Mouse (Mus musculus): ENCODE measurements around the gene Tmem177. TPM values are rescaled to one million over a fixed set of nuclear protein-coding genes. Genes with fewer than 3 reads are reported as not detected.
A peak's percentile ranks its signal among the peaks of the same experiment; 100 is the strongest.

The Tmem177 gene
- 6.8 and 7.2 TPM in 2 replicates for polyA plus RNA-seq (2014; fragmentation: Nextera tagmentation; extraction: Ambion mirVana)

GRCm38 (mm10) chr1:119912953-119913814 is at the start of gene Tmem177:
TSS of gene Tmem177 (minus strand) at chr1:119913208.
- Histone ChIP-seq H3K9me3 (ENCODE audit: control insufficient read depth, low read length) (no peaks in the 10 kb centered on the region), H3K27ac (replicated peaks; ENCODE audit: low read depth, low read length) (no peak within 1 kb of the TSS; the same call in 1 of the 2 replicates), H3K9ac (ENCODE audit: low read depth, low read length) (peak within 1 kb of the TSS; percentile 68), H3K4me1 (ENCODE audit: control insufficient read depth, insufficient read depth, low read length) (peaks cover 7% of the 10 kb centered on the region), H3K4me2 (ENCODE audit: low read depth, low read length) (peak within 1 kb of the TSS; percentile 52), H3K4me3 (ENCODE audit: low read depth, low read length) (peak within 1 kb of the TSS; percentile 55), H3K36me3 (ENCODE audit: control insufficient read depth, insufficient read depth, low read length) (no peaks in the 10 kb centered on the region), H3K27me3 (replicated peaks; ENCODE audit: control insufficient read depth, insufficient read depth, low read length) (no peaks in the 10 kb centered on the region)
- DNase-seq (ENCODE audit: low spot score) (peak; percentile 95), ATAC-seq (ENCODE audit: low read depth) (peak; percentile 95)
- WGBS, result 12% methylated on average over 42 of the region's 42 CpGs

GRCm38 (mm10) chr1:119959920-119960319 is 46.9 kb upstream of the Tmem177 start:
- ATAC-seq (ENCODE audit: low read depth), result no peak

GRCm38 (mm10) chr1:119959464-119959863 is 46.5 kb upstream of the Tmem177 start:
- Histone ChIP-seq H3K9ac (ENCODE audit: low read depth, low read length) (no peak overlapping the region), H3K4me1 (ENCODE audit: control insufficient read depth, insufficient read depth, low read length) (no peaks in the 10 kb centered on the region), H3K9me3 (ENCODE audit: control insufficient read depth, low read length) (no peaks in the 10 kb centered on the region), H3K36me3 (ENCODE audit: control insufficient read depth, insufficient read depth, low read length) (no peaks in the 10 kb centered on the region), H3K27ac (replicated peaks; ENCODE audit: low read depth, low read length) (no peak overlapping the region), H3K4me2 (ENCODE audit: low read depth, low read length) (no peak overlapping the region), H3K4me3 (ENCODE audit: low read depth, low read length) (no peak overlapping the region), H3K27me3 (replicated peaks; ENCODE audit: control insufficient read depth, insufficient read depth, low read length) (no peaks in the 10 kb centered on the region)
- ATAC-seq (ENCODE audit: low read depth) (no peak), DNase-seq (ENCODE audit: low spot score) (no peak)
- 89% methylated on average over 4 of the region's 4 CpGs for WGBS

More at GRCm38 (mm10) chr1:119959920-119960319, 46.9 kb upstream of the Tmem177 start:
- Histone ChIP-seq H3K27me3 (replicated peaks; ENCODE audit: control insufficient read depth, insufficient read depth, low read length) (no peaks in the 10 kb centered on the region), H3K4me2 (ENCODE audit: low read depth, low read length) (no peak overlapping the region), H3K9ac (ENCODE audit: low read depth, low read length) (no peak overlapping the region), H3K9me3 (ENCODE audit: control insufficient read depth, low read length) (no peaks in the 10 kb centered on the region), H3K4me1 (ENCODE audit: control insufficient read depth, insufficient read depth, low read length) (no peaks in the 10 kb centered on the region), H3K36me3 (ENCODE audit: control insufficient read depth, insufficient read depth, low read length) (no peaks in the 10 kb centered on the region), H3K27ac (replicated peaks; ENCODE audit: low read depth, low read length) (no peak overlapping the region), H3K4me3 (ENCODE audit: low read depth, low read length) (no peak overlapping the region)
- 55% methylated on average over 7 of the region's 7 CpGs for WGBS
- no peak for DNase-seq (ENCODE audit: low spot score)

- no peak for ATAC-seq (ENCODE audit: low read depth)
- Histone ChIP-seq H3K27me3 (replicated peaks; ENCODE audit: control insufficient read depth, insufficient read depth, low read length) (no peaks in the 10 kb centered on the region), H3K4me2 (ENCODE audit: low read depth, low read length) (no peak overlapping the region), H3K36me3 (ENCODE audit: control insufficient read depth, insufficient read depth, low read length) (no peaks in the 10 kb centered on the region), H3K4me1 (ENCODE audit: control insufficient read depth, insufficient read depth, low read length) (no peaks in the 10 kb centered on the region), H3K9me3 (ENCODE audit: control insufficient read depth, low read length) (no peaks in the 10 kb centered on the region), H3K27ac (replicated peaks; ENCODE audit: low read depth, low read length) (no peak overlapping the region), H3K9ac (ENCODE audit: low read depth, low read length) (no peak overlapping the region), H3K4me3 (ENCODE audit: low read depth, low read length) (no peak overlapping the region)
- DNase-seq (ENCODE audit: low spot score), result no peak
- 60% methylated on average over 9 of the region's 9 CpGs for WGBS
Observed at GRCm38 (mm10) chr1:119957716-119958222, 44.8 kb upstream of the Tmem177 start.

- no peak overlapping the region for H3K9ac ChIP-seq (ENCODE audit: low read depth, low read length)
- H3K27me3 ChIP-seq (replicated peaks; ENCODE audit: control insufficient read depth, insufficient read depth, low read length), result no peaks in the 10 kb centered on the region
- H3K9me3 ChIP-seq (ENCODE audit: control insufficient read depth, low read length), result no peaks in the 10 kb centered on the region
Observed at GRCm38 (mm10) chr1:119954680-119955079, 41.7 kb upstream of the Tmem177 start.

GRCm38 (mm10) chr1:119953456-119953855 is 40.4 kb upstream of the Tmem177 start:
- no peak for ATAC-seq (ENCODE audit: low read depth)
- no peak for DNase-seq (ENCODE audit: low spot score)
- 85% methylated on average over 9 of the region's 9 CpGs for WGBS

More at GRCm38 (mm10) chr1:119954680-119955079, 41.7 kb upstream of the Tmem177 start:
- WGBS, result 74% methylated on average over 2 of the region's 2 CpGs
- Histone ChIP-seq H3K4me2 (ENCODE audit: low read depth, low read length) (no peak overlapping the region), H3K27ac (replicated peaks; ENCODE audit: low read depth, low read length) (no peak overlapping the region), H3K36me3 (ENCODE audit: control insufficient read depth, insufficient read depth, low read length) (no peaks in the 10 kb centered on the region), H3K4me1 (ENCODE audit: control insufficient read depth, insufficient read depth, low read length) (no peaks in the 10 kb centered on the region), H3K4me3 (ENCODE audit: low read depth, low read length) (no peak overlapping the region)
- ATAC-seq (ENCODE audit: low read depth) (no peak), DNase-seq (ENCODE audit: low spot score) (no peak)

GRCm38 (mm10) chr1:119950086-119950485 is 37.1 kb upstream of the Tmem177 start:
- no peak for ATAC-seq (ENCODE audit: low read depth)
- WGBS, result 86% methylated on average over 8 of the region's 8 CpGs

More at GRCm38 (mm10) chr1:119953456-119953855, 40.4 kb upstream of the Tmem177 start:
- no peaks in the 10 kb centered on the region for H3K36me3 ChIP-seq (ENCODE audit: control insufficient read depth, insufficient read depth, low read length)
- no peak overlapping the region for H3K27ac ChIP-seq (replicated peaks; ENCODE audit: low read depth, low read length)
- H3K4me1 ChIP-seq (ENCODE audit: control insufficient read depth, insufficient read depth, low read length), result no peaks in the 10 kb centered on the region
- H3K9ac ChIP-seq (ENCODE audit: low read depth, low read length), result no peak overlapping the region
- H3K27me3 ChIP-seq (replicated peaks; ENCODE audit: control insufficient read depth, insufficient read depth, low read length), result no peaks in the 10 kb centered on the region
- H3K4me3 ChIP-seq (ENCODE audit: low read depth, low read length), result no peak overlapping the region
- H3K4me2 ChIP-seq (ENCODE audit: low read depth, low read length), result no peak overlapping the region
- no peaks in the 10 kb centered on the region for H3K9me3 ChIP-seq (ENCODE audit: control insufficient read depth, low read length)

GRCm38 (mm10) chr1:119936861-119937260 is 23.9 kb upstream of the Tmem177 start:
- H3K4me2 ChIP-seq (ENCODE audit: low read depth, low read length), result no peak overlapping the region
- no peak overlapping the region for H3K4me3 ChIP-seq (ENCODE audit: low read depth, low read length)
- no peaks in the 10 kb centered on the region for H3K36me3 ChIP-seq (ENCODE audit: control insufficient read depth, insufficient read depth, low read length)
- ATAC-seq (ENCODE audit: low read depth), result no peak; the same call in 1 of the 2 replicates
- no peak for DNase-seq (ENCODE audit: low spot score)
- H3K27ac ChIP-seq (replicated peaks; ENCODE audit: low read depth, low read length), result no peak overlapping the region
- H3K4me1 ChIP-seq (ENCODE audit: control insufficient read depth, insufficient read depth, low read length), result no peaks in the 10 kb centered on the region
- no peaks in the 10 kb centered on the region for H3K27me3 ChIP-seq (replicated peaks; ENCODE audit: control insufficient read depth, insufficient read depth, low read length)
- no peak overlapping the region for H3K9ac ChIP-seq (ENCODE audit: low read depth, low read length)
- WGBS, result 11% methylated on average over 7 of the region's 7 CpGs
- no peaks in the 10 kb centered on the region for H3K9me3 ChIP-seq (ENCODE audit: control insufficient read depth, low read length)

More at GRCm38 (mm10) chr1:119950086-119950485, 37.1 kb upstream of the Tmem177 start:
- no peaks in the 10 kb centered on the region for H3K4me1 ChIP-seq (ENCODE audit: control insufficient read depth, insufficient read depth, low read length)
- no peaks in the 10 kb centered on the region for H3K27me3 ChIP-seq (replicated peaks; ENCODE audit: control insufficient read depth, insufficient read depth, low read length)
- DNase-seq (ENCODE audit: low spot score), result no peak
- no peak overlapping the region for H3K4me3 ChIP-seq (ENCODE audit: low read depth, low read length)
- H3K27ac ChIP-seq (replicated peaks; ENCODE audit: low read depth, low read length), result no peak overlapping the region
- H3K9ac ChIP-seq (ENCODE audit: low read depth, low read length), result no peak overlapping the region
- H3K4me2 ChIP-seq (ENCODE audit: low read depth, low read length), result no peak overlapping the region
- H3K9me3 ChIP-seq (ENCODE audit: control insufficient read depth, low read length), result no peaks in the 10 kb centered on the region
- no peaks in the 10 kb centered on the region for H3K36me3 ChIP-seq (ENCODE audit: control insufficient read depth, insufficient read depth, low read length)

Measured in embryonic facial prominence, embryonic 14.5 days (tissue).